Mouse (Mus musculus) spleen, adult 2 months (tissue): ENCODE measurements around the gene Ccdc148.

Experiments used
- CTCF ChIP-seq: fragments of 200-500 bp; IDR thresholded peaks from 2 replicates; pipeline ENCODE4 v1.5.1; 2011; ENCODE audit warnings: mild to moderate bottlenecking, inconsistent platforms; ENCODE audit not compliant: insufficient read depth, insufficient read length, insufficient replicate concordance; ENCODE audit errors: extremely low read depth
- POLR2A ChIP-seq: fragments of 200-500 bp; IDR thresholded peaks from 2 replicates; pipeline ENCODE4 v1.6.1; 2011; ENCODE audit warnings: low read depth, low read length, inconsistent platforms

DNA sequence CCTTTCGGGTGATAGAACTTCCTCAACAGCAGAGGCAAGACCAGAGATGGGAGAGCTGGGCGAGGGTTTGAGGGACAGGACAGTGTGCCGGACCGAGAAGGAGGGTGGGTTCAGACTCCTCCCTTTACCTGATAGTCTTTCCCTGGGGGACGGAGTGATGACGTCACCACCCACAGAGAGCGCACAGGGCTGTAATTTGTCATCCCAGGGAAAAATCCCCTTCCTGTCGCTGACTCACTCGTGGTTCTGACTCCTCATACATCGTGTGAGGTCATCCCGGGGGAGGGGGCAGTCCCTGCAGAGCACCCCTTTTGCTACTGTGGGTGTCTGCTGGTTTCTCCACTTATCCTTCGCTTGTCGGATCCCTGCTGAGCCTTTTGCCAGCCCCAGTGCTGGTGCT lies 117.9 kb downstream of the Ccdc148 start:
- TF ChIP-seq CTCF (no peak), POLR2A (no peak)
